Mouse (Mus musculus): Measurements from ENCODE around the gene Spint2.

GRCm38 (mm10) chr7:29304463-29305262 is 23.0 kb upstream of the Spint2 start:
- TF ChIP-seq CTCF (IDR thresholded peaks at IDR 0.05; ENCODE audit: extremely low read depth, insufficient read depth, insufficient read length, insufficient replicate concordance) (no peak), POLR2A (IDR thresholded peaks at IDR 0.05; ENCODE audit: low read depth, low read length) (no peak)
